Mouse (Mus musculus) myocyte (in vitro differentiated cells): ENCODE measurements around the gene Gm49027. TPM values are rescaled to one million over a fixed set of nuclear protein-coding genes. Genes with fewer than 3 reads are reported as not detected.
A peak's percentile ranks its signal among the peaks of the same experiment; 100 is the strongest.

Experiments used
- H3K27me3 ChIP-seq: one replicate; pipeline ENCODE4 v1.6.1; 2011; ENCODE audit not compliant: control insufficient read depth, insufficient read depth, insufficient read length
- H3K36me3 ChIP-seq: one replicate; pipeline ENCODE4 v1.6.1; 2011; ENCODE audit not compliant: control insufficient read depth, insufficient read depth
- H3K4me2 ChIP-seq: one replicate; pipeline ENCODE4 v1.6.1; 2011; ENCODE audit warnings: low read depth, control low read depth
- H3K4me3 ChIP-seq: one replicate; pipeline ENCODE4 v1.5.1; 2011; ENCODE audit warnings: mild to moderate bottlenecking, control low read depth, moderate library complexity
- H3K79me2 ChIP-seq: one replicate; pipeline ENCODE4 v1.6.1; 2011; ENCODE audit not compliant: control insufficient read depth, insufficient read depth
- H3ac ChIP-seq: one replicate; pipeline ENCODE4 v1.6.1; 2011; ENCODE audit not compliant: control insufficient read depth, insufficient read length
- CEBPB ChIP-seq: IDR thresholded peaks from 2 replicates; pipeline ENCODE4 v1.6.1; 2011; ENCODE audit warnings: mild to moderate bottlenecking, moderate library complexity; ENCODE audit not compliant: poor library complexity, insufficient read depth, severe bottlenecking
- E2F4 ChIP-seq: IDR thresholded peaks from one replicate; pipeline ENCODE4 v1.6.1; 2011; ENCODE audit warnings: mild to moderate bottlenecking, control low read depth, moderate library complexity; ENCODE audit not compliant: insufficient read depth
- MAX ChIP-seq: IDR thresholded peaks from one replicate; pipeline ENCODE4 v1.6.1; 2011; ENCODE audit warnings: low read depth, mild to moderate bottlenecking, control low read depth
- MYOD1 ChIP-seq, 3 experiments: IDR thresholded peaks; one replicate each; pipeline ENCODE4 v1.6.1; 2011; ENCODE audit warnings: control low read depth in 2 of 3, low read depth in 2 of 3, mild to moderate bottlenecking in 2 of 3, moderate library complexity in 1 of 3; ENCODE audit not compliant: insufficient read length in 2 of 3, control insufficient read depth in 1 of 3
- MYOG ChIP-seq, 3 experiments: IDR thresholded peaks; one replicate each; pipeline ENCODE4 v1.6.1; 2011; ENCODE audit warnings: control low read depth in 2 of 3, low read depth in 2 of 3, mild to moderate bottlenecking in 2 of 3; ENCODE audit not compliant: insufficient read length in 2 of 3, control insufficient read depth in 1 of 3, insufficient read depth in 1 of 3
- POLR2A ChIP-seq: IDR thresholded peaks from one replicate; pipeline ENCODE4 v1.6.1; 2011; ENCODE audit warnings: low read depth, mild to moderate bottlenecking, control low read depth, moderate library complexity; ENCODE audit not compliant: insufficient read length
- POLR2AphosphoS2 ChIP-seq: IDR thresholded peaks from one replicate; pipeline ENCODE4 v1.6.1; 2011; ENCODE audit warnings: low read depth, control low read depth; ENCODE audit not compliant: insufficient read length
- REST ChIP-seq: IDR thresholded peaks from one replicate; pipeline ENCODE4 v1.6.1; 2011; ENCODE audit warnings: mild to moderate bottlenecking, control low read depth, moderate library complexity; ENCODE audit not compliant: insufficient read depth, insufficient read length
- SRF ChIP-seq: IDR thresholded peaks from one replicate; pipeline ENCODE4 v1.6.1; 2011; ENCODE audit warnings: low read depth; ENCODE audit not compliant: control insufficient read depth, insufficient read length
- TCF12 ChIP-seq: IDR thresholded peaks from one replicate; pipeline ENCODE4 v1.6.1; 2011; ENCODE audit warnings: mild to moderate bottlenecking, control low read depth; ENCODE audit not compliant: poor library complexity, insufficient read depth, severe bottlenecking
- TCF3 ChIP-seq: IDR thresholded peaks from one replicate; pipeline ENCODE4 v1.6.1; 2011; ENCODE audit warnings: low read depth, control low read depth; ENCODE audit not compliant: insufficient read length
- USF1 ChIP-seq: IDR thresholded peaks from one replicate; pipeline ENCODE4 v1.6.1; 2011; ENCODE audit warnings: low read depth, mild to moderate bottlenecking, control low read depth, moderate library complexity
- polyA plus RNA-seq: library from polyadenylated mRNA; unstranded; fragments of >200 nt; fragmentation: generic; extraction: Trizol; gene quantifications from one replicate; pipeline ENCODE4 v1.2.1, GENCODE M21; 2012; ENCODE audit warnings: missing spikeins

The Gm49027 gene
- polyA plus RNA-seq = not detected

DNA sequence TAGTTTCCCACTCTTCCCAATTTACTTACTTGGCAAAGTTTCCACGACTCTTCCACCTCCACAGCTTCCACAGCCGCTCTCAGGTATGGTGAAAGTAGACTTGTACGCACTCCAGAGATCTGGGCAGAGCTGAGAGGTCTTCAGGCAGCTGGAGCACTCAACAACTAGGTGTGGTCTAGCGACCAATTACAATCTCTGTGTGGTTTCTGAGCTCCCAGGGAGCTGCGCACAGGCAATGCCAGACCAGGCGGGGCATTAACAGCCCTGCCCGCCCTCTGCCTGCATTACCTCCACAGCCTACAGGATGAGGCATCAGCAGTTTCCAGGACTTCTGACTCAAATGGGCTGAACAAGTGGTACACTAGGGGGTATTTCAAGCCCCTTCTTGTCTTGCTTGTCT is at the start of gene Gm49027:
TSS of gene Gm49027 (minus strand) at position 208 of the 400 bp plus-strand sequence.
- TF ChIP-seq REST (no peak), TCF3 (no peak), MAX (no peak), TCF12 (no peak), MYOG (IDR thresholded peaks at IDR 0.05; ENCODE audit: control insufficient read depth in 1 of 3, insufficient read depth in 1 of 3, insufficient read length in 2 of 3, low read depth in 2 of 3) (no peak), POLR2AphosphoS2 (no peak), MYOD1 (IDR thresholded peaks at IDR 0.05; ENCODE audit: control insufficient read depth in 1 of 3, insufficient read length in 2 of 3, low read depth in 2 of 3) (no peak), USF1 (no peak), SRF (no peak), CEBPB (no peak), E2F4 (no peak), POLR2A (no peak)

GRCm38 (mm10) chr5:123573362-123573761 is 48.1 kb upstream of the Gm49027 start:
- Histone ChIP-seq H3K4me3 (peak overlapping the region; percentile 43), H3K4me2 (peak overlapping the region; percentile 65), H3K27me3 (no peaks in the 10 kb centered on the region), H3ac (peak overlapping the region; percentile 79), H3K79me2 (peaks cover 4% of the 10 kb centered on the region), H3K36me3 (peaks cover 5% of the 10 kb centered on the region)
- TF ChIP-seq USF1 (no peak), REST (no peak), MYOD1 (IDR thresholded peaks at IDR 0.05; ENCODE audit: control insufficient read depth in 1 of 3, insufficient read length in 2 of 3, low read depth in 2 of 3) (no peak), CEBPB (no peak), SRF (no peak), TCF12 (no peak), MYOG (IDR thresholded peaks at IDR 0.05; ENCODE audit: control insufficient read depth in 1 of 3, insufficient read depth in 1 of 3, insufficient read length in 2 of 3, low read depth in 2 of 3) (no peak), TCF3 (no peak), POLR2A (no peak), E2F4 (no peak), POLR2AphosphoS2 (no peak), MAX (no peak)

More for the DNA sequence above, at the start of gene Gm49027:
- peak within 1 kb of the TSS; percentile 45 for H3K4me3 ChIP-seq
- H3ac ChIP-seq = peak within 1 kb of the TSS; percentile 75
- H3K4me2 ChIP-seq = peak within 1 kb of the TSS; percentile 66
- no peaks in the 10 kb centered on the region for H3K27me3 ChIP-seq
- H3K36me3 ChIP-seq = no peaks in the 10 kb centered on the region
- peaks cover 10% of the 10 kb centered on the region for H3K79me2 ChIP-seq

DNA sequence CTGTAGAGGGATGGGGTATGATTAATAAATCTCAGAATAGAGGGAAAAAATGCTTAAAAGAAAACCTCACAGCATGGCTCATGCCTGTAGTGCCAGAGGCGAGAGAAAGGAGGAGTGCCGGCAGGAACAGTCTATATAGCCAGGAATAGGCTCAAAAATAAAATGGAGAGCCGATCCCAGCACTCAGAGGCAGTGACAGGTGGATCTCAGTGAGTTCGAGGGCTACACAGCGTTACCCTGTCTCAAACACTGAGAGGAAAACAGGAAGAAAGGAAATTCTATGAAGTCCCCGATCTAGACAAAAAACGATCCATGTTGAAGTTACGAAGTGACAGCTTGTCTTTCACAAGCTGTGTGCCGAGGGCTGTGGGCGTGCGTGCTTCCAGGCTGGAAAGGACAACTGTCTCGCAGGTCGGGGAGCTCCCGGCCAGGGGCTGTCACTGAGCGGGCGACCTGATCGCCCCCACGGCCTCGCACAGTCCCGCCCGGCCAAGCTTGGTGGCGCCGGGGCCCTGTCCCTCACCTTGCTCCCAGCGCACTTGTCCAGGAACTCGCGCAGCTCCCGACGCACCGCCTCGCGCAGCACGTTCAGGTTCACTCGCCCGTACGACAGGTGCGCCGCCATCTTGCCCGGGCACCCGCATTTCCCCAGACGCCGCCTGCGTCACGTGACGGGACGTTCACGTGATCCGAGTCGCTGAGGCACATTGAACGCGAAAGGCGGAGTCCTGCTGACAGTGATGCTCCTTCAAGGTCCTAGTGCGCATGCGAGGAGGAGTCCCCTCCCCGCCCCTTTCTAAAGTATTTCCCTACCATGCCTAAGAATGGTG is 47.3 kb upstream of the Gm49027 start, which contains the start of gene Vps33a:
TSS of gene Vps33a (minus strand) at position 682 of the 830 bp plus-strand sequence.
- Histone ChIP-seq H3K36me3 (peaks cover 4% of the 10 kb centered on the region), H3K79me2 (peaks cover 4% of the 10 kb centered on the region), H3K27me3 (no peaks in the 10 kb centered on the region), H3K4me2 (peak within 1 kb of the TSS; percentile 94), H3ac (peak within 1 kb of the TSS; percentile 79), H3K4me3 (peak within 1 kb of the TSS; percentile 43)
- TF ChIP-seq SRF = no peak
- peak; percentile 98 for TF ChIP-seq POLR2A
- TF ChIP-seq POLR2AphosphoS2 = peak; percentile 92
- peak in 2 of 3 experiments; percentile 90 to 92 for TF ChIP-seq MYOD1 (IDR thresholded peaks at IDR 0.05; ENCODE audit: control insufficient read depth in 1 of 3, insufficient read length in 2 of 3, low read depth in 2 of 3)
- no peak for TF ChIP-seq E2F4
- TF ChIP-seq USF1 = peak; percentile 100
- TF ChIP-seq MYOG (IDR thresholded peaks at IDR 0.05; ENCODE audit: control insufficient read depth in 1 of 3, insufficient read depth in 1 of 3, insufficient read length in 2 of 3, low read depth in 2 of 3) = peak in 2 of 3 experiments; percentile 84 to 94
- TF ChIP-seq CEBPB = no peak
- no peak for TF ChIP-seq TCF12
- no peak for TF ChIP-seq TCF3
- TF ChIP-seq REST = peak; percentile 52
- no peak for TF ChIP-seq MAX

- no peak for TF ChIP-seq TCF12
- TF ChIP-seq MYOG (IDR thresholded peaks at IDR 0.05; ENCODE audit: control insufficient read depth in 1 of 3, insufficient read depth in 1 of 3, insufficient read length in 2 of 3, low read depth in 2 of 3) = no peak
- TF ChIP-seq POLR2AphosphoS2 = no peak
- TF ChIP-seq MAX = no peak
- no peak for TF ChIP-seq USF1
- no peak for TF ChIP-seq SRF
- TF ChIP-seq E2F4 = no peak
- TF ChIP-seq POLR2A = no peak
- no peak for TF ChIP-seq REST
- TF ChIP-seq CEBPB = no peak
- no peak for TF ChIP-seq TCF3
- TF ChIP-seq MYOD1 (IDR thresholded peaks at IDR 0.05; ENCODE audit: control insufficient read depth in 1 of 3, insufficient read length in 2 of 3, low read depth in 2 of 3) = no peak
- H3K79me2 ChIP-seq = no peaks in the 10 kb centered on the region
- no peaks in the 10 kb centered on the region for H3K27me3 ChIP-seq
- no peak overlapping the region for H3K4me3 ChIP-seq
- no peak overlapping the region for H3ac ChIP-seq
- H3K4me2 ChIP-seq = no peak overlapping the region
- H3K36me3 ChIP-seq = peaks cover 13% of the 10 kb centered on the region
Measured at GRCm38 (mm10) chr5:123561128-123561527, 35.8 kb upstream of the Gm49027 start.
